Mouse (Mus musculus) ovary, adult 18-20 months (tissue): ENCODE measurements around the gene Sod3.

Experiments
- DNase-seq: peaks from one replicate; pipeline ENCODE4 v3.0.0; 2022; ENCODE audit warnings: low spot score, mixed read lengths

Gene Sod3

GRCm38 (mm10) chr5:52382837-52383236, 19.2 kb downstream of the Sod3 start:
- DNase-seq, result no peak

DNA sequence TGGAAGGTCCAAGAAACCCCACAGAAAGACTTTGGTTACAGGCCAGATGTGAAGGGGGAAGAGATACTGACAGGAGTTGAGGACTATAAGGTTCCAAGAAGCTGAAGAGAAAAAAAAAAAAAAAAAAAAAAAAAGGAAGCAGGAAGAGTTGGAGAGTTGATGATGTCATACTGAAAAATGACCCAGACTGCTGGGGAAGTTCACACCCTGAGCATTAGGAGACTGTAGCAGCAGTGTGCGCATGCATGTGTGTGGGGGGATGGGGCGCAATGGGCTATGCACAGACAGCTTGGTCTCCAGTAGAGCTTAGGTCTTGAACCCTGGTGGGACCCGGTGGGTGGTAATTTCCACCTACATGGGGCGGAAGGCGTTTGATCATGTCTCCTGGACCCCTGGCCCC, 20.2 kb downstream of the Sod3 start:
- DNase-seq, result no peak

- DNase-seq, result no peak
These were observed 22.4 kb downstream of the Sod3 start for GRCm38 (mm10) chr5:52386016-52386415.

GRCm38 (mm10) chr5:52388092-52388749, 24.6 kb downstream of the Sod3 start:
- DNase-seq, result no peak

GRCm38 (mm10) chr5:52390381-52390780, 26.8 kb downstream of the Sod3 start:
- DNase-seq, result no peak

DNA sequence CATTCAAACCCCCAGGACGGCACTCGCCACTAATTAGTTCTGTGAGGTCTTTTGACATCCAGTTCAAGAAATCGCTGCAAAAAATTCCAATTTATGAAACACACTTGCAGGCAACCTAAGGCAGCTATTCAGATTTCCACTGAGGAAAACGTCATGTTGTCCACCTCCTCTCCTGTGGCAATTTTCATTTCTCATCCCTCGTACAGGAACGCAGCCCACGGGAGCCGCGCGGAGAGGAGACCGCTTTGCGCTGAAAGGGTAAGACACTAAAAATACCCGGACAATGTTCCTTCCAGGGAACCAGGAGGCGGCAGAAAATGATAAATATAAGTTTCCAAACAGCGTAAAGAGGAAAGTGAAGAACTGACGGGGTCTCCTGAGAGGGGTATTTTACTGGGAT, 27.9 kb downstream of the Sod3 start:
- no peak for DNase-seq

GRCm38 (mm10) chr5:52393756-52394155, 30.2 kb downstream of the Sod3 start:
- no peak for DNase-seq

GRCm38 (mm10) chr5:52404373-52404772, 40.8 kb downstream of the Sod3 start:
- DNase-seq, result no peak

GRCm38 (mm10) chr5:52408668-52409315, 45.2 kb downstream of the Sod3 start:
- DNase-seq, result no peak

- no peak for DNase-seq
These were observed 46.6 kb downstream of the Sod3 start for GRCm38 (mm10) chr5:52410197-52410596.

DNA sequence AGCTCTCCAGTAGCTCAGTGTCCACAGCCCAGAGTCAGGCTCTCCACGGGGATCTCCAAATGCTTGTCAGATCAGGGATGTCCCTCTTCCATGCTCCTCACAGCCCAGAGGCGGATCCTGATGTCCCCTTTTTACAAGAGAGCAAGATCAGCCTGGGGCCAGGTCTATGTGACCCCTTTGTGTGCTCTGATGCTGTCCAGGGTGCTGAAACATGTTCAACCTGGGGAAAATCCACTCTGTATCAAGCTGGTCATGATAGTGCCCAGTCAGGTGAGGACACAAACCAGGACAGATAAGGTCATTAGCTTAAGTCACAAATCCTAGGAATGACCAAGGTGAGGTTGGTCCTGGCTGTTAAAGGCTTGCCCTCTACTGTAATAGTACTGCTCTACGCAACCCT, 48.0 kb downstream of the Sod3 start:
- no peak for DNase-seq

- DNase-seq, result no peak
These were observed 51.6 kb downstream of the Sod3 start for GRCm38 (mm10) chr5:52415193-52415592.

GRCm38 (mm10) chr5:52415917-52416316, 52.3 kb downstream of the Sod3 start:
- no peak for DNase-seq

DNA sequence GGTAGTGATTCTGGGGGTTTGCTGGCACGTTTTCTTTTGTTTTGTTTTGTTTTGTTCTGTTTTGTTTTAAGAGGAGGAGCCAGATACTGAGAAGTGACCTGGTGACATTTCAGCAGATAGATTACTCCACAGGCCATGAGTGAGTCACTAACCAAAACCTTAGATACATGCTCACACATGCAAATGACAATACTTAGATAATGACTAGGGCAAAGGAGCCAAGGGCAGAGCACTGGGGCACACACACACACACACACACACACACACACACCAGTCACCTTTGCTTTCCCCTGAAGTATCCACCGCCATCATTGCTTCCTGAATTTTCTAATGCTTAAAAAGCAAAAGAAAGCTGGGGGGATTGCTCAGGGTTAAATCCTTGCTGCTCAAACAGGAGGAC, 52.9 kb downstream of the Sod3 start:
- DNase-seq, result no peak
